ENCODE assay signal across 8 mouse cellular contexts in the genomic region with DNA sequence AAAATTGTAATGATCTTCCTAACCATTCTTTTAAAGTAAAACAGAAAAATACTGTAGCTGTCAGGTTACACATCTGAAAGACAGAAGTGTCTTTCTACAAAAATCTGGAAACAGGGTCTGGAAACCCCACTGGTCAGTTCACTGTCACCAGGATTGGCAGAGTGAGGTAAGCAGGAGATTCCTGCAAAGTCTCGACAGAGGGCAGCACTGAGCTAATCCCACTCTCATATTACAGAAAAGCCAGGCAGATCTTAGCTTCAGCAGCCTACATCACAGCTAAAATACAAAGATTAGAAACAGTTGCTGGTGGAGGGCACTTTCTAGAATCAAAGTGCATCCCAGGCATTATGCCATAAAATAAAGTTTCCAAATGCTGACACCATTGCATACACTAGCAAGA. TPM values are rescaled to one million over a fixed set of nuclear protein-coding genes. Genes with fewer than 3 reads are reported as not detected.
DNase-seq lines count a peak whose midpoint lies in the region; ATAC-seq and TF ChIP-seq lines count a peak whose summit lies in the region.

No protein-coding gene starts in this region.

- peak; percentile 74 for TF ChIP-seq CTCF in forebrain, postnatal 0 days (IDR thresholded peaks at IDR 0.05; ENCODE audit: low read depth)
- TF ChIP-seq CTCF in liver, postnatal 0 days (IDR thresholded peaks at IDR 0.05; ENCODE audit: low read depth): peak; percentile 73

- no peaks in the 10 kb centered on the region for H3K27me3 ChIP-seq in forebrain, postnatal 0 days (ENCODE audit: insufficient read depth, low read length)
- no peaks in the 10 kb centered on the region for H3K27me3 ChIP-seq in forebrain, embryonic 12.5 days
- no peaks in the 10 kb centered on the region for H3K27me3 ChIP-seq in liver, postnatal 0 days (ENCODE audit: insufficient read depth, low read length)

- no peak overlapping the region for H3K9ac ChIP-seq in forebrain, postnatal 0 days
- no peak overlapping the region for H3K9ac ChIP-seq in forebrain, embryonic 12.5 days
- H3K9ac ChIP-seq in liver, postnatal 0 days (replicated peaks): no peak overlapping the region

- no peak for ATAC-seq in forebrain, postnatal 0 days
- ATAC-seq in forebrain, embryonic 12.5 days (ENCODE audit: low FRiP score): no peak
- ATAC-seq in hematopoietic stem cell, adult 5-6 weeks (replicated peaks in 1 of 2; ENCODE audit: insufficient read depth in 1 of 2, low FRiP score in 2 of 2, low TSS enrichment in 1 of 2, low read depth in 1 of 2, poor library complexity in 2 of 2, severe bottlenecking in 2 of 2): peak; percentile 59 to 84; a peak in 3 of 4 replicates
- no peak for ATAC-seq in liver, postnatal 0 days

- DNase-seq in forebrain, postnatal 0 days: peak; percentile 66
- DNase-seq in urinary bladder, postnatal 25 days (ENCODE audit: low spot score): peak; percentile 19
- no peak for DNase-seq in urinary bladder, postnatal 10 days (ENCODE audit: low spot score)
- peak; percentile 68 to 76 for DNase-seq in cerebellum, postnatal 14 days
- peak; percentile 38 for DNase-seq in liver, postnatal 0 days
- peak; percentile 5 for DNase-seq in right cerebral cortex, postnatal 25 days

- no peak overlapping the region for H3K4me2 ChIP-seq in forebrain, postnatal 0 days (ENCODE audit: low read depth)
- no peak overlapping the region for H3K4me2 ChIP-seq in forebrain, embryonic 12.5 days
- H3K4me2 ChIP-seq in liver, postnatal 0 days (ENCODE audit: low read depth, low read length): no peak overlapping the region

- H3K27ac ChIP-seq in forebrain, postnatal 0 days (ENCODE audit: low read depth, low read length): no peak overlapping the region
- H3K27ac ChIP-seq in forebrain, embryonic 12.5 days: no peak overlapping the region
- H3K27ac ChIP-seq in liver, postnatal 0 days (ENCODE audit: low read depth): no peak overlapping the region

- no peaks in the 10 kb centered on the region for H3K9me3 ChIP-seq in forebrain, postnatal 0 days (ENCODE audit: low read length)
- no peaks in the 10 kb centered on the region for H3K9me3 ChIP-seq in forebrain, embryonic 12.5 days
- no peaks in the 10 kb centered on the region for H3K9me3 ChIP-seq in liver, postnatal 0 days (ENCODE audit: low read length)

- TF ChIP-seq EP300 in liver, postnatal 0 days (IDR thresholded peaks at IDR 0.05; ENCODE audit: low read depth): no peak

- no peaks in the 10 kb centered on the region for H3K4me1 ChIP-seq in forebrain, postnatal 0 days (ENCODE audit: insufficient read depth)
- no peaks in the 10 kb centered on the region for H3K4me1 ChIP-seq in forebrain, embryonic 12.5 days
- no peaks in the 10 kb centered on the region for H3K4me1 ChIP-seq in liver, postnatal 0 days (ENCODE audit: insufficient read depth)

- no peaks in the 10 kb centered on the region for H3K36me3 ChIP-seq in forebrain, postnatal 0 days (ENCODE audit: insufficient read depth)
- no peaks in the 10 kb centered on the region for H3K36me3 ChIP-seq in forebrain, embryonic 12.5 days (replicated peaks)
- no peaks in the 10 kb centered on the region for H3K36me3 ChIP-seq in liver, postnatal 0 days (replicated peaks; ENCODE audit: insufficient read depth, low read length)

- WGBS in forebrain, postnatal 0 days: 2% methylated on average over 1 of the region's 1 CpGs
- WGBS in forebrain, embryonic 12.5 days: 0% methylated on average over 1 of the region's 1 CpGs
- 0% methylated on average over 1 of the region's 1 CpGs for WGBS in liver, postnatal 0 days (ENCODE audit: insufficient replicate concordance)

- no peak overlapping the region for H3K4me3 ChIP-seq in forebrain, postnatal 0 days (ENCODE audit: low read depth, low read length)
- H3K4me3 ChIP-seq in forebrain, embryonic 12.5 days (replicated peaks): no peak overlapping the region
- H3K4me3 ChIP-seq in liver, postnatal 0 days (ENCODE audit: low read depth, low read length): no peak overlapping the region

RNA-seq across cellular contexts. Expression of gene Cnep1r1, which starts 19.0 kb away (rescaled TPM):
- 19.7 and 25.7 TPM in 2 replicates for total RNA-seq in forebrain, postnatal 0 days (2014; rRNA removed)
- 17.4 and 25.9 TPM in 2 replicates for polyA plus RNA-seq in forebrain, postnatal 0 days (2015; fragmentation: Nextera tagmentation; extraction: Ambion mirVana)
- polyA plus RNA-seq in forebrain, embryonic 12.5 days (2016; fragmentation: Nextera tagmentation; extraction: Ambion mirVana): 51.4 and 52.0 TPM in 2 replicates
- 14.6 and 16.6 TPM in 2 replicates for total RNA-seq in hematopoietic stem cell, adult 5-6 weeks (2017)
- polyA plus RNA-seq in liver, postnatal 0 days (2015; fragmentation: Nextera tagmentation; extraction: Ambion mirVana): 17.4 and 19.1 TPM in 2 replicates

RNA-seq across cellular contexts. Expression of gene Heatr3, which starts 38.1 kb away (rescaled TPM):
- 33.5 and 40.2 TPM in 2 replicates for total RNA-seq in forebrain, postnatal 0 days (2014; rRNA removed)
- polyA plus RNA-seq in forebrain, postnatal 0 days (2015; fragmentation: Nextera tagmentation; extraction: Ambion mirVana): 20.9 and 26.5 TPM in 2 replicates
- 43.3 and 43.7 TPM in 2 replicates for polyA plus RNA-seq in forebrain, embryonic 12.5 days (2016; fragmentation: Nextera tagmentation; extraction: Ambion mirVana)
- 39.8 and 56.4 TPM in 2 replicates for total RNA-seq in hematopoietic stem cell, adult 5-6 weeks (2017)
- 13.2 and 14.1 TPM in 2 replicates for polyA plus RNA-seq in liver, postnatal 0 days (2015; fragmentation: Nextera tagmentation; extraction: Ambion mirVana)

Comparison
In these comparisons a context has a peak if more than half of its experiments do, and no peak if none do; other contexts are left out.
1. ATAC-seq: peak in hematopoietic stem cell, adult 5-6 weeks (2 of 2); none in forebrain, postnatal 0 days (single experiment), forebrain, embryonic 12.5 days (single experiment) and liver, postnatal 0 days (single experiment).